Mouse (Mus musculus) spleen, adult 2 months (tissue): ENCODE results near the gene C1qa.

Experiments used
- CTCF ChIP-seq: fragments of 200-500 bp; IDR thresholded peaks from 2 replicates; pipeline ENCODE4 v1.5.1; 2011; ENCODE audit warnings: mild to moderate bottlenecking, inconsistent platforms; ENCODE audit not compliant: insufficient read depth, insufficient read length, insufficient replicate concordance; ENCODE audit errors: extremely low read depth
- POLR2A ChIP-seq: fragments of 200-500 bp; IDR thresholded peaks from 2 replicates; pipeline ENCODE4 v1.6.1; 2011; ENCODE audit warnings: low read depth, low read length, inconsistent platforms

DNA sequence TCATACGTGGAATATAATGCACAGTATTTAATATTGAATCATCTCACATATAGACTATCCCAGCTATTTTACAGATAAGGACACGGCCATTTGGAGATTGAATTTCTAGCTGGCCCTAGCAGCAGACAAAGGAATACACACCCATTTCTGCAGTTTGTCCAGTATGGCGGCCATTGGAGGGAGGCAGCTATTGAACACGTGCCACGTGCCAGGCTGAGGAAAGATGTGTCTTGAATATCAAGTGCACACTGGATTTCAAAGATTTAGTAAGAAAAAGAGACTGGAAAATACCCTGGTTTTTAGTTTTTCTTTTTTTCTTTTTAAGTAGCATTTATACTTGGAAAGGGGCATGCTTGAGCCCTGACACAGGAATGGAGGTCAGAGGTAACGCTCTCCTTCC, 51.4 kb downstream of the C1qa start:
- no peak for TF ChIP-seq POLR2A
- no peak for TF ChIP-seq CTCF
